Mouse (Mus musculus) cerebellum, adult (tissue): Measurements from ENCODE around the gene Asic4.

ENCODE experiments used
- ATAC-seq: cut with Nextera tagmentation; 2 replicates; pipeline ENCODE4 v1.9.2; 2017; ENCODE audit warnings: mild to moderate bottlenecking, moderate library complexity, mixed read lengths; ENCODE audit not compliant: insufficient number of reproducible peaks, low FRiP score, low TSS enrichment

Gene Asic4

GRCm38 (mm10) chr1:75494878-75495548 lies 44.8 kb downstream of the Asic4 start:
- no peak for ATAC-seq

- no peak for ATAC-seq
Observed at GRCm38 (mm10) chr1:75498897-75499296, 48.7 kb downstream of the Asic4 start.

- ATAC-seq = no peak
Observed at GRCm38 (mm10) chr1:75499441-75499840, 49.2 kb downstream of the Asic4 start.

- ATAC-seq = no peak
Observed at GRCm38 (mm10) chr1:75501905-75502304, 51.7 kb downstream of the Asic4 start.

- no peak for ATAC-seq
Observed at GRCm38 (mm10) chr1:75502945-75503650, 52.9 kb downstream of the Asic4 start.

- ATAC-seq = no peak
Observed at GRCm38 (mm10) chr1:75503651-75503980, 53.4 kb downstream of the Asic4 start.

- no peak for ATAC-seq
Observed at GRCm38 (mm10) chr1:75504256-75505045, 54.2 kb downstream of the Asic4 start.

GRCm38 (mm10) chr1:75505159-75505955 lies 55.1 kb downstream of the Asic4 start:
- peak; percentile 79 for ATAC-seq

GRCm38 (mm10) chr1:75505956-75506831 lies 56.0 kb downstream of the Asic4 start, which contains the start of gene Obsl1:
TSS of gene Obsl1 (minus strand) at chr1:75506452.
- peak; percentile 28; the same call in 1 of the 2 replicates for ATAC-seq

- ATAC-seq = no peak
Observed at GRCm38 (mm10) chr1:75507006-75507405, 56.8 kb downstream of the Asic4 start, which contains the start of gene Inha. TSS of gene Inha (plus strand) at chr1:75507077.

- no peak for ATAC-seq
Observed at GRCm38 (mm10) chr1:75509586-75509985, 59.4 kb downstream of the Asic4 start.

- no peak for ATAC-seq
Observed at GRCm38 (mm10) chr1:75510154-75510553, 59.9 kb downstream of the Asic4 start.

- no peak for ATAC-seq
Observed at GRCm38 (mm10) chr1:75511437-75512210, 61.4 kb downstream of the Asic4 start.

- ATAC-seq = no peak
Observed at GRCm38 (mm10) chr1:75512550-75512949, 62.3 kb downstream of the Asic4 start.

GRCm38 (mm10) chr1:75516703-75517380 lies 66.6 kb downstream of the Asic4 start:
- no peak for ATAC-seq

- no peak for ATAC-seq
Observed at GRCm38 (mm10) chr1:75517984-75518383, 67.7 kb downstream of the Asic4 start.

- no peak for ATAC-seq
Observed at GRCm38 (mm10) chr1:75518427-75518826, 68.2 kb downstream of the Asic4 start.

GRCm38 (mm10) chr1:75519576-75519975 lies 69.3 kb downstream of the Asic4 start:
- ATAC-seq = no peak
